Mouse (Mus musculus): ENCODE results near the gene Smim24. TPM values are rescaled to one million over a fixed set of nuclear protein-coding genes. Genes with fewer than 3 reads are reported as not detected.

Gene Smim24
- total RNA-seq, 2 experiments from 2014 or later = 0.91 to 0.98 TPM

GRCm38 (mm10) chr10:81420191-81420767, 27.4 kb downstream of the Smim24 start:
- peak; percentile 20 to 24 for DNase-seq (ENCODE audit: low spot score in 2 of 2)

- DNase-seq (ENCODE audit: low spot score in 2 of 2) = peak in 1 of 2 experiments; percentile 7
Observed at GRCm38 (mm10) chr10:81421041-81421796, 28.4 kb downstream of the Smim24 start.

DNA sequence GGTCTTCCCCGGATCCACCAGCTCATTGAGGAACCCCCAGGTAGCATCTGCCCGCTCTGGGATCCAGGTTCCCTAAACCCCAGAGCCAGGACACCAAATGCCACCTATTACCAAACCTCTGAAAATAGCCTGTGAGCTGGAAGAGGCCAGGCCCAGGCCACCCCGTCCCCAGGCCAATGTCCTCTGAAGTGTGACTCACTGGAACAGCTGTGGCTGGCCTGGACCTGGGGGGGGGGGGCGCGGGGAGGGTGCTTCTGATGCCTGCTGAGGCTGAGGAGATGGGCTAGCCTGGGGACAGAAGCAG, 28.9 kb downstream of the Smim24 start:
- DNase-seq (ENCODE audit: low spot score in 2 of 2) = peak; percentile 14 to 24

GRCm38 (mm10) chr10:81422191-81422590, 29.3 kb downstream of the Smim24 start:
- peak; percentile 15 to 16 for DNase-seq (ENCODE audit: low spot score in 2 of 2)

DNA sequence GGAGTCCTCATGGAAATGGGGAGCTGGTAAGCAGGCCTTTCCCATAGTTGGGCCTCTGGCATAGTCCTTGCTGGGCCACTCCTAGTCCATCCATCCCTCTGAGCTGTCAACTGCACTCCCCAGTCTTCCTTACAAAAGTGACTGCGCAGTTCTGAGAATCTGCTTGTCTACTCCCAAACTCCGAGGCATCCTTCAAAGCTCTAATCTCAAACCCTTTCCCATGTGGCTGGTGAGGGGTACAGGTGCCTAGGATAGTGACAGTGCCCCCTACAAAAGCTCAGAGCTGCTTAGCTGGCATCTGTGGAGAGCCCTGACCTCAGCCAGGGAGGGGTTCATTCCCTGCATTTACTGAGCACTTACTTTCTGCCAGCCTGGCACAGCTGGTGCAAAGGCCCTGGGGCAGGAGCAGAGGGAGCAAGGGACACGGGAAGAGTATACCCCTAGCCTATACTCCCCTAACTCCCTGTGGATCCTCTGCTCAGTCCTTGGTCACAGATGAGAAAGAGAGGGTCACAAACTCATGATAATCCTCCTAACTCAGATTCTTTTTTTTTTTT, 29.9 kb downstream of the Smim24 start:
- DNase-seq (ENCODE audit: low spot score in 2 of 2) = no peak

GRCm38 (mm10) chr10:81423476-81424245, 30.8 kb downstream of the Smim24 start:
- peak; percentile 7 to 14 for DNase-seq (ENCODE audit: low spot score in 2 of 2)

DNA sequence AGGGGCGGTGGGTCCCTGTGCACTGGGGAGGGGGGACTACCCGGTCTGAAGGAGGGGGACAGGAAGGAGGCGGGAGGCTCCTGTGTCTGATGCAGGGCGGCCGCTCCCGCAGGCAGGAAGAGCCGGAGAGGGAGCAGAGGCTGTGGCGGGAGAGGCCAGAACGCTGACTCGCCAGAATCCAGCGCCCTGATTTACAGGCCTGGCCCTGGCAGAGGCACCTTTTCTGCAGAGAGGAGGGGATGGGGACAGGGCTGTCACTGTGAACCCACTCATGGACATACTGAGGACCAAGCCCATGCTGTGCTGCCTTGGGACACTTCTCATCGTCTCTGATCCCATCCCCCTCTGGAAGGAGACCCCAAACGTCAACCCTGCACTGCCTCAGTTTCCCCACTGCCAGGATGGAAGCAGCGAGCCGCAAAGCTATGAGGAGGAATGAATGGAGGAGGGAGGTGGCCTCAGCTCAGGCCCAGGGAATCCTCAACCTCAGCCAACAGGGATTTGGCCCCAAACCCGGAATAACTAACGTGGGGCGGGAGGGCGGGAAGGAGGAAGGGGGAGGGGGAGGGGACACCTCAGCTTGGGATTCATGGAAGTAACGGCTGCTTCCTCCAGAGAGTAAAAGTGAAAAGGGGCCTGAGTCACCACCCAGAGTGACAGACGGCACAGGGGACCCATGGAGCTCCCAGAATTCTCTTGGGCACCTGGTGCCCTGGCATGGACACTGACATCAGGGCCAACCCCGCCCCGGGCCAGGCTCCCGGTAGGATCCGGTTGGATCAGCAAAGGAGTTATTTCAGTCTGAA, 31.6 kb downstream of the Smim24 start:
- peak; percentile 55 to 72 for DNase-seq (ENCODE audit: low spot score in 2 of 2)

DNA sequence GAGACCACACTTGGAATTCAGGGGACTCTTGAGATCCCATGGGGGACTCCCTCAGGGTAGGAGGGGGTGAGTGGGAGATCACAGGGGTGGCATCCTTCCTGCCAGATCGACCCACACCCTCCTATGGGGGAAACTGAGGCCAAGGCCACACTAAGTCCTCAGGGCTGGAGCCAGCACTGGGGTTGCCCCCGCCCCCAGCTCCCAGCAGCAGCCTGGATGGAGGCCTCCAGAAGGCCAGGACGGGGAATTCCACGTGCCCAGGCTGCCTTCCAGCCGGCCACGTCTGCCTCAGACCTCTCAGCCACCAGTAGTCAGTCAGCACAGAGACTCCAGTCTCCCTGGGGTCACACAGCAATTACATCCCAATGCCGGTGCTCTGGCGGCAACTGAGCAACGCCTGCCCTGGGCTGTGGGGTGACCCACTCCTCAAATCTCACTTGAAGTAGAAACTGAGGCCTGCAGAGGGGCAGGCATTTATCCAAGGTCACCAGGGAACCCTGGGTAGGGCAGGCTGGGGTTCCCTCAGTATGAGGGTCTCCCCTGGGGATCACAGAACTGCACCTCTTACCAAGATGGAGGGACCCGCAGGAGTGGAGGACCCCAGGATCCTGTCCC, 32.5 kb downstream of the Smim24 start:
- peak; percentile 34 to 71 for DNase-seq (ENCODE audit: low spot score in 2 of 2)

- peak; percentile 27 to 58 for DNase-seq (ENCODE audit: low spot score in 2 of 2)
Observed at GRCm38 (mm10) chr10:81426081-81426671, 33.3 kb downstream of the Smim24 start.

- peak; percentile 66 to 78 for DNase-seq (ENCODE audit: low spot score in 2 of 2)
Observed at GRCm38 (mm10) chr10:81426897-81427296, 34.0 kb downstream of the Smim24 start.

GRCm38 (mm10) chr10:81427327-81427726, 34.5 kb downstream of the Smim24 start:
- peak in 1 of 2 experiments; percentile 18 for DNase-seq (ENCODE audit: low spot score in 2 of 2)

DNA sequence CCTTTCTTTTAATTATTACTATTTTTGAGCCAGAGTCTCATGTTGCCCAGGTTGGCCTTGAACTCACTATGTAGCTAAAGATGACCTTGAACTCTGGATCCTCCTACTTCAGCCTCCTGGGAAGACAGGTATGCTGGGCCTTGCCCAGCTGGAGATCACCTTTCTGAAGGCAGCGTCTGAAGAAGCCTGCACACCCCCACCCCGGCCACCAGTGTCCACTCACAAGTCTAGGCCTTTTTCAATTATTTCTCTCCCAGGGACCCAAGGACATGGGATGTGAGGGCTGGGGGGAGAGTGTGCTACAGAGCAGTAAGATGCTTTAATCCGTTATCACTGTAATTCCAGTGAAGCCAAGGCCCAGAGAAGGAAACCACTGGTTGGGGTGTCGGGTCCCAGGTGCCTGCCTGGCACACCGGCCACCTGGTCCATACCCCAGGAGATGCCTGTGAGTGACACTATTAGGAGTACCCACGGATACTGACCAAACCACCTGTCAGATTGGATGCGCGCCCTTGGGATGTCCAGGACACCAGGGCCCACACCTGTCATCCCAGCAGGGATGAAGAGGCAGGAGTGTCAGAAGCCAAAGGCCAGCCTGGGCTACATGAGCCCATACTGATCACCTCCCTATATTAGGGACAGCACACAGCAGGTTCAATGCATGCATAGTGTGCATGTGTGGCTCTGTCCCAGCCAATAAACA, 35.1 kb downstream of the Smim24 start:
- peak; percentile 14 to 17 for DNase-seq (ENCODE audit: low spot score in 2 of 2)

DNA sequence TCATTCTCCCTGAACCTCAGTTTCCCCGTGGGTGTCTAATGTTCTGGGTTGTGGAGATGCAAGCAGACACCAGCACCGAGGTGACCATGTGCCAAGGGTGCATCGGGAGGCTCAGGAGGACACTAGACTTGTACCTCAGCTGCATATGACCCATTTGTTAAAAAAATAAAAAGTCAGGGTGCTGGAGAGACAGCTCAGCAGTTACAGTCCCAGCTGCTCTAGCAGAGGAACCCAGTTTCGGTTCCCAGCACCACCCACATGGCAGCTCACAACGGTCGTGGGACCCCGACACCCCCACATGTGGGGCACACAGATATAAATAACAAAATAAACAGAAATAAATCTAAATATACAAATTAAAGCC, 35.6 kb downstream of the Smim24 start:
- peak; percentile 8 to 16 for DNase-seq (ENCODE audit: low spot score in 2 of 2)

DNA sequence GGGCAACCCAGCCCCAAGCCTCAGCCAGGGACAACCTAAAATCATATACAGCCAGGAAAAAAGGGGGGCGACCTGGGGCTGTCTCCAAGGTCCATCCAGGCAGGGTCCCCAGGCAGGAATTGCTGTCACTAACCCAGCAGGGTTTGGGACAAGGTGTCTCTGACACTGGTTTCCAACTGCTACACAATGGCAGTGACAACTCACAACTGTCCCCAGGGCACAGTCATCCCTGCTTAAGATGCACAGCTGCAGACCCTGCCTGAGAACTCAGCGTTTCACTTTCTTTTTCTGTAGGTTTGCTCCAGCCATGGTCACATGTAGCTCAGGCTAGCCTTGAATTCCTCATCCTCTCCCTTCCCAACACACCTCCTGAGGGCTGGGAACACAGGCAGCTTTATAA, 36.2 kb downstream of the Smim24 start:
- peak; percentile 10 to 15 for DNase-seq (ENCODE audit: low spot score in 2 of 2)

GRCm38 (mm10) chr10:81429605-81430061, 36.8 kb downstream of the Smim24 start:
- DNase-seq (ENCODE audit: low spot score in 2 of 2) = peak; percentile 66 to 87

GRCm38 (mm10) chr10:81430141-81430830, 37.4 kb downstream of the Smim24 start:
- DNase-seq (ENCODE audit: low spot score in 2 of 2) = peak; percentile 72 to 85

GRCm38 (mm10) chr10:81430831-81431525, 38.1 kb downstream of the Smim24 start:
- peak; percentile 51 to 65 for DNase-seq (ENCODE audit: low spot score in 2 of 2)

GRCm38 (mm10) chr10:81431526-81432168, 38.8 kb downstream of the Smim24 start:
- peak; percentile 22 to 27 for DNase-seq (ENCODE audit: low spot score in 2 of 2)
